Mouse (Mus musculus): Measurements from ENCODE around the gene Ttc22.

DNA sequence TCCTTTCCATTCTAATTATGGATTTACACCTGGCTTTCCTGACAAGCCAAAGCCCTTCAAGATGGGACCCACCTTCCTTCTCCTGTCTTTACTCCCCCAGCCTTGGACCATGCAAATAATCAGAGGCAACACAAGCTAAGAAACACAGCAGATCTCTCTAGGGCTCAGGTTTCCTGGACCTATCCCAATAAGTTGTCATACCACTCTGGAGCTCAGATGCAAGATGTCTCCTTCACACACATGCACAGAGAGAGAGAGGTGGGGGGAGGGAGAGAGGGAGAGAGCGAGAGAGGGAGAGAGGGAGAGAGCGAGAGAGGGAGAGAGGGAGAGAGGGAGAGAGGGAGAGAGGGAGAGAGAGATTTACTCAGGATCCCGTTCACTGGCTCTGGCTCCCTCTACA lies 10.1 kb downstream of the Ttc22 start:
- TF ChIP-seq CTCF (IDR thresholded peaks at IDR 0.05; ENCODE audit: control insufficient read depth, insufficient read depth, insufficient read length), result no peak
- TF ChIP-seq USF1 (IDR thresholded peaks at IDR 0.05; ENCODE audit: low read depth), result no peak
- TF ChIP-seq MAX (IDR thresholded peaks at IDR 0.05), result no peak
- no peak for TF ChIP-seq MYOG (IDR thresholded peaks at IDR 0.05; ENCODE audit: control insufficient read depth, extremely low read depth, insufficient read length)
- no peak for TF ChIP-seq FOSL1 (IDR thresholded peaks at IDR 0.05; ENCODE audit: insufficient read depth, low read length, poor library complexity, severe bottlenecking)

All from C2C12 (cell line).